Mouse (Mus musculus) kidney, adult 2 months (tissue): ENCODE results near the gene Dynlt1f.
"Not testable (repeated sequence)": the region's sequence is repeated elsewhere in the genome, so short reads cannot be mapped to it uniquely, and the experiment has no call there.

Experiments used
- CTCF ChIP-seq: fragments of 200-500 bp; conservative IDR thresholded peaks from 2 replicates; pipeline ENCODE4 v1.5.1; 2011; ENCODE audit warnings: low read depth, mild to moderate bottlenecking, control low read depth, low read length, moderate library complexity, mixed read lengths; ENCODE audit not compliant: insufficient read depth, insufficient read length
- POLR2A ChIP-seq: fragments of 200-500 bp; IDR thresholded peaks from one replicate; pipeline ENCODE4 v1.6.1; 2011; ENCODE audit warnings: low read depth, low read length, control low read depth

- TF ChIP-seq CTCF, POLR2A: not testable (repeated sequence)
Measured at GRCm38 (mm10) chr17:6605347-6605746, 50.4 kb downstream of the Dynlt1f start.
